Mouse (Mus musculus): ENCODE measurements around the gene Galnt6.

DNA sequence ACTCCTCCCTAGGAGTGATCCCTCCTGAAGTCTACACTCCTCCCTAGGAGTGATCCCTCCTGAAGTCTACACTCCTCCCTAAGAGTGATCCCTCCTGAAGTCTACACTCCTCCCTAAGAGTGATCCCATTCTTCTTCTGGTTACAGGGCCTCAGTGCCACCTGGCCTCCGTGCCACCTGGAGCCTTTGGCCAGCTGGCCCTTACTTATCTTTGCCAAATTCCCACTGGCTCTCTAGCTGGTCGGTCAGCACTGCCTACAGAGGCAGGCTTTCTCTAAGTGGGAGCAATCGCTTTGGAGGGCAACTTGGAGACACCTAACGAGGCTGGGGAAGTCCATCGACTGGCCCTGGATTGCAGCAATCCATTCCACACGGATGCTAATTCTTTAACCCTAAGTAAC lies 83.0 kb downstream of the Galnt6 start:
- no peak for TF ChIP-seq CTCF (IDR thresholded peaks at IDR 0.05)
- no peak for TF ChIP-seq EP300 (IDR thresholded peaks at IDR 0.05)
